ENCODE assay signal across 14 mouse cellular contexts in the genomic region with DNA sequence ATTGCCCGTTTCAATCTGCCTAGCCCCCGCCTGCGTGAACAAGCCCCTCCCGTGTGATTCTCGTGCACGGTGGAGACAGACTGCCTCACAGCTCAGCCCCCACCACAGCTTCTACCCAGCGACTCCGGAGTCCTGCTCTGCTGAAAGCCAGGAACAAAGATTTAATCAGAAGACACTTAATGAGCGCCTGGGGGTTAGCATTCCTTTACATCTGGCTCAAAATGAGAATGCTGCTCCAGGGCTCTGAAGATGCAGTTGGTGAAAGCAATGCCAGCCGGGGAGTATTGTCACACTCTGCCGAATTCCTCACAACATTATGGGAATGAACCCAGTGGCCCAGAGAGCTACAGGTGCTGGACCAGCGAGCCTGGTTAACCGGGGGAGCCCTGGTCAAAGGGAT.
DNase-seq lines count a peak whose midpoint lies in the region; ATAC-seq and TF ChIP-seq lines count a peak whose summit lies in the region.
"Had no signal": no experiment of that assay in that cellular context is flagged by ENCODE, and none has a peak within 500 bp of the region (broad histone marks: within the 10 kb centered on the region; RNA-seq: fewer than 3 reads in every experiment).

No protein-coding gene starts in this region.

- H3K4me3 ChIP-seq in kidney, postnatal 0 days (replicated peaks; ENCODE audit: low read depth, low read length) = no peak overlapping the region
- no peak overlapping the region for H3K4me3 ChIP-seq in forebrain, embryonic 15.5 days
- no peak overlapping the region for H3K4me3 ChIP-seq in neural tube, embryonic 14.5 days (ENCODE audit: low read depth, low read length)
- H3K4me3 ChIP-seq: heart, embryonic 15.5 days; limb, embryonic 15.5 days had no signal

- H3K9me3 ChIP-seq in kidney, postnatal 0 days (replicated peaks; ENCODE audit: low read length) = no peaks in the 10 kb centered on the region
- H3K9me3 ChIP-seq in forebrain, embryonic 15.5 days = no peaks in the 10 kb centered on the region
- no peaks in the 10 kb centered on the region for H3K9me3 ChIP-seq in neural tube, embryonic 14.5 days (ENCODE audit: control insufficient read depth, low read length)
- H3K9me3 ChIP-seq: heart, embryonic 15.5 days; limb, embryonic 15.5 days had no signal

- TF ChIP-seq CTCF in kidney, postnatal 0 days (IDR thresholded peaks at IDR 0.05; ENCODE audit: low read depth) = no peak

- WGBS in kidney, postnatal 0 days = 25% methylated on average over 13 of the region's 13 CpGs
- WGBS in forebrain, embryonic 15.5 days = 7% methylated on average over 13 of the region's 13 CpGs
- WGBS in neural tube, embryonic 14.5 days = 30% methylated on average over 13 of the region's 13 CpGs

- peak; percentile 58 for ATAC-seq in kidney, postnatal 0 days (replicated peaks; ENCODE audit: low FRiP score, low read depth)
- ATAC-seq in forebrain, embryonic 15.5 days (replicated peaks) = no peak
- 0 out of 2 replicates have a peak, but pooled peaks have one; percentile 32 for ATAC-seq in neural tube, embryonic 14.5 days (ENCODE audit: low read depth)
- ATAC-seq: CD4-positive, CD25-positive, alpha-beta regulatory T cell, adult 4 months had no signal

- no peak overlapping the region for H3K4me2 ChIP-seq in kidney, postnatal 0 days (ENCODE audit: low read length)
- H3K4me2 ChIP-seq in forebrain, embryonic 15.5 days (replicated peaks) = no peak overlapping the region
- H3K4me2 ChIP-seq in neural tube, embryonic 14.5 days (ENCODE audit: low read depth, low read length) = no peak overlapping the region
- H3K4me2 ChIP-seq: heart, embryonic 15.5 days; limb, embryonic 15.5 days; midbrain, embryonic 11.5 days had no signal

- H3K27ac ChIP-seq in kidney, postnatal 0 days = no peak overlapping the region
- H3K27ac ChIP-seq in forebrain, embryonic 15.5 days (replicated peaks) = peak overlapping the region; percentile 33; the same call in 1 of the 2 replicates
- H3K27ac ChIP-seq in neural tube, embryonic 14.5 days (ENCODE audit: low read depth, low read length) = 0 out of 2 replicates have a peak overlapping the region, but pooled peaks have one; percentile 8
- H3K27ac ChIP-seq: heart, embryonic 15.5 days; limb, embryonic 15.5 days had no signal

- no peak overlapping the region for H3K9ac ChIP-seq in kidney, postnatal 0 days (ENCODE audit: low read depth, low read length)
- H3K9ac ChIP-seq in forebrain, embryonic 15.5 days (replicated peaks) = no peak overlapping the region
- H3K9ac ChIP-seq in neural tube, embryonic 14.5 days (replicated peaks; ENCODE audit: low read depth, low read length) = no peak overlapping the region
- H3K9ac ChIP-seq: heart, embryonic 15.5 days; limb, embryonic 15.5 days had no signal

- no peaks in the 10 kb centered on the region for H3K36me3 ChIP-seq in kidney, postnatal 0 days (ENCODE audit: insufficient read depth, low read length)
- H3K36me3 ChIP-seq in forebrain, embryonic 15.5 days = no peaks in the 10 kb centered on the region
- H3K36me3 ChIP-seq in neural tube, embryonic 14.5 days (ENCODE audit: control insufficient read depth, insufficient read depth, low read length) = no peaks in the 10 kb centered on the region
- H3K36me3 ChIP-seq: heart, embryonic 15.5 days; limb, embryonic 15.5 days had no signal

- H3K27me3 ChIP-seq in kidney, postnatal 0 days (ENCODE audit: insufficient read depth, low read length) = no peaks in the 10 kb centered on the region
- H3K27me3 ChIP-seq in forebrain, embryonic 15.5 days = no peaks in the 10 kb centered on the region
- H3K27me3 ChIP-seq in neural tube, embryonic 14.5 days (ENCODE audit: control insufficient read depth, insufficient read depth, low read length) = no peaks in the 10 kb centered on the region

- DNase-seq in kidney, postnatal 0 days (ENCODE audit: low spot score) = peak; percentile 74
- DNase-seq in kidney, adult 11 months = no peak
- DNase-seq in brain, adult 2 months (ENCODE audit: low read depth, low spot score) = peak; percentile 39
- no peak for DNase-seq in adrenal gland, postnatal 14 days
- DNase-seq in adrenal gland, adult 18-20 months (ENCODE audit: low spot score in 2 of 2) = no peak
- DNase-seq: gastrocnemius, postnatal 14 days; layer of hippocampus, postnatal 36 days; thymus, postnatal 4 days had no signal

- no peaks in the 10 kb centered on the region for H3K4me1 ChIP-seq in kidney, postnatal 0 days (replicated peaks; ENCODE audit: insufficient read depth, low read length)
- H3K4me1 ChIP-seq in forebrain, embryonic 15.5 days = peaks cover 9% of the 10 kb centered on the region
- no peaks in the 10 kb centered on the region; the same call in 1 of the 2 replicates for H3K4me1 ChIP-seq in neural tube, embryonic 14.5 days (ENCODE audit: control insufficient read depth, insufficient read depth, low read length)

Comparison
In these comparisons a context has a peak if more than half of its experiments do, and no peak if none do; other contexts are left out.
1. DNase-seq: peak in kidney, postnatal 0 days (single experiment) and brain, adult 2 months (single experiment); none in kidney, adult 11 months (single experiment), adrenal gland, postnatal 14 days (single experiment) and adrenal gland, adult 18-20 months (0 of 2).